Comparison of ENCODE assay signal across 22 mouse cellular contexts in the genomic region with DNA sequence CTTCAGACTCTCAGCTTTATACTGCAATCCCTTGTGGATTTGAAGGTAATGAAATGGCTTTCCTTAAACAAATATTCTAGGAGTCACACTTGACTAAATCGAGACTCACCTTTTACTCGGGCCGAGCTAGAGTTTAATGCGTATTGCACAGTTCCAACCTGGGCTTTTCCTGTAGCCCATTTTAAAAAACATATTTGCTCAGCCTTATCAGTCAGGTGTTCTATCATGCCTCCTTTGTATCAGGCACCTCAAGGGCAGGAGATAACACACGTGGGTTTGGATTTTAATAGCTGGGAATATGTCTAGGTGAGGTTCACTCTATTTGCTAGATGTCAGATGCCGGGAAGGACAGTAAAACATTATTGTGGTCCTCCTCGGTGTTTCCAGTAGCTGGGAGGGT.
"Had no signal": no experiment of that assay in that cellular context is flagged by ENCODE, and none has a peak within 500 bp of the region (broad histone marks: within the 10 kb centered on the region; RNA-seq: fewer than 3 reads in every experiment).

No protein-coding gene starts in this region.

- H3K9ac ChIP-seq: forebrain, embryonic 15.5 days; forebrain, postnatal 0 days; heart, embryonic 12.5 days; hindbrain, embryonic 12.5 days; hindbrain, embryonic 14.5 days; limb, embryonic 13.5 days; limb, embryonic 15.5 days; liver, embryonic 12.5 days had no signal

- H3K4me3 ChIP-seq: forebrain, embryonic 15.5 days; heart, embryonic 12.5 days; hindbrain, embryonic 10.5 days; hindbrain, embryonic 12.5 days; layer of hippocampus, adult 2 months; left cerebral cortex, adult 2 months; limb, embryonic 13.5 days; limb, embryonic 15.5 days; liver, embryonic 12.5 days had no signal

- H3K27me3 ChIP-seq: forebrain, embryonic 15.5 days; heart, embryonic 12.5 days; hindbrain, embryonic 12.5 days; limb, embryonic 13.5 days; limb, embryonic 15.5 days; liver, embryonic 12.5 days had no signal

- ATAC-seq: forebrain, embryonic 15.5 days; forebrain, postnatal 0 days; hindbrain, embryonic 16.5 days; inflammation-experienced regulatory T-cells, adult 6 months; liver, embryonic 12.5 days had no signal

- H3K9me3 ChIP-seq: forebrain, embryonic 15.5 days; heart, embryonic 12.5 days; hindbrain, embryonic 10.5 days; hindbrain, embryonic 12.5 days; limb, embryonic 13.5 days; limb, embryonic 15.5 days; liver, embryonic 12.5 days had no signal

- H3K27ac ChIP-seq: forebrain, embryonic 15.5 days; hindbrain, embryonic 10.5 days; hindbrain, embryonic 12.5 days; hindbrain, embryonic 14.5 days; layer of hippocampus, adult 2 months; left cerebral cortex, adult 2 months; limb, embryonic 13.5 days; limb, embryonic 15.5 days; liver, embryonic 12.5 days had no signal

- H3K4me1 ChIP-seq: forebrain, embryonic 15.5 days; liver, embryonic 12.5 days had no signal

- DNase-seq: forebrain, postnatal 0 days; gastrocnemius, postnatal 25 days; heart, adult 18-20 months; heart, postnatal 10 days; heart, postnatal 4 days; kidney, adult 18-20 months; kidney, adult 8-10 months; kidney, postnatal 10 days; kidney, postnatal 25 days; kidney, postnatal 4 days had no signal

- H3K36me3 ChIP-seq: forebrain, embryonic 15.5 days; heart, embryonic 12.5 days; hindbrain, embryonic 10.5 days; hindbrain, embryonic 12.5 days; limb, embryonic 13.5 days; limb, embryonic 15.5 days; liver, embryonic 12.5 days had no signal

- H3K4me2 ChIP-seq: forebrain, embryonic 15.5 days; heart, embryonic 12.5 days; hindbrain, embryonic 12.5 days; hindbrain, embryonic 14.5 days; limb, embryonic 13.5 days; limb, embryonic 15.5 days; liver, embryonic 12.5 days had no signal
